Mouse (Mus musculus) liver, embryonic 18 days (tissue): Measurements from ENCODE around the gene Prkca. TPM values are rescaled to one million over a fixed set of nuclear protein-coding genes. Genes with fewer than 3 reads are reported as not detected.

Experiments
- polyA plus RNA-seq: library from polyadenylated mRNA; depleted of rRNA; stranded (reverse); fragments of >200 nt; gene quantifications from 2 replicates; pipeline ENCODE4 v1.2.3, GENCODE M21; 2012; rRNA removed

Prkca gene
- 4.4 and 5.4 TPM in 2 replicates for polyA plus RNA-seq

DNA sequence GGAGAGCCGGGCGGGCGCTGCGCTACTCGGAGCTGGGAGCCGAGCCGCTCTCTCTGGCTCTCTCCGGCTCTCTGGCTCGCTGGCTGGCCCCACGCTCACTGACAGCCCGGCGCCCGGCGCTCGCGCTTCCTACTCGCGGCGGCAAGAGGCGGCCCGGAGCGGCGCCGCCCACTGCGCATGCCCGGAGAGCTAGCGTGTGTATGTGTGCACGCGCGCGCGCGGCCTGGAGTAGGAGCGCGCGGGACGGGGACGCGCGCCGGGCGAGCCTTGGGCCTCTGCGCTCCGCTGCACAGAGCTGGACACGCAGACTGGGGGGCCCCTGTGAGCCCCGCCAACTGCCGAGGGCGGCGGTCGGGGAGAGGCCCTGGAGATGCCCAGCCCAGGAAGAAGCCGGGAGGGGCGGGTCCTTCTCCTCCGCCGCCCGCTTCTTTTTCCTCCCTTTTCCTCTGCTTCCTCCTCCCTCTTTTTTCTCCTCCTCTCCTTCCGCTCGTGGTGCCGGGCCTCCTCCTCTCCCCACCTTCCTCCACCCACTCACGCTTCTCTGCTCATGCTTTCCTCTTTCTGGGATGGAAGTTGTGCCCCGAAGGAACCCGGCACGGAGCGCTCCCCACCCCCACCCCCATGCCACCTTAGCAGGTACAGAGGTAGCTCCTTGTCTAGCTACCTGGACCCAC, at the start of gene Prkca:
Prkca (minus strand) TSS at position 140 of the 674 bp plus-strand sequence.

DNA sequence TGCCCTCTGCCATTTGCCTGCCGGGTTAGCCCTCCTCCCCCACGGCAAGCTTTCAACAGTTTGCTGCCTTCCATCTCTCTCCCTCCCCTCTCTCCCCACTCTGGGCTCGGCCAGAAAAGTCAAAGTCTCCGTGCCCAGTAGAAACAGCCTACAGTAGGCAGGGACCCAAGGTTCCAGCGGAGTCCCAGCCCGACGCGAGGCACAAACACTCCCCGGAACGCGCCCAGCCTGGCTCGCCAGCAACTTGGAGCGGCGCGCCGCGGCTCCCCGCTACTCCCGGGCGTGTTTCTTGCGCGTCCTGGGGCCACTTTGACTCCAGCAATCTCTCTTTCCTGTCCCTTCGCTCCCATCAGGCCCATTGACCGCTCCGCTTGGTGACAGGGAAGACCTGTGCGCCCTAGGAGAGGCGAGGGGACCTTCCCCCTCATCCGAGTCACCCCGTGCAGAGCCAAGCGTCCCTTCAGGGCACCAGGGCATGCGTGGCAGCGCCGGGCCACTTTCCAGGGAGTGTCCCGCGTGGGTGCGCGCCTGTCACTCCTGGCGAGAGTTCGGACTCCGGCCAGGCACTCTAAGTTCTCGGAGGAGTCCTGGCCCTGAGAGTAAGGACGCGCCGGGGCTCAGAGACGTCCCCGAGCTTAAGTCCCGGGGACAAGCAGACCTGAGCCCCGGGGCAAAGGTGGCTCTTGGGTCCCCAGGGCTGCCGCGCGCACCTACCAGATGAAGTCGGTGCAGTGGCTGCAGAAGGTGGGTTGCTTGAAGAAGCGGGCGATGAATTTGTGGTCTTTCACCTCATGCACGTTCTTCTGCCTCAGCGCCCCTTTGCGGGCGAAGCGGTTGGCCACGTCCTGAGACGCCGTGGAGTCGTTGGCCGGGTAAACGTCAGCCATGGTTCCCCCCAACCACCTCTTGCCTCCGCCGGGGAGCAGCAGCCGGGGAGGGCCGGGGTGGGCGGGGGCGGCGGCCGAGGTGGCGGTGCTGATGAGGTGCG, 653 bp downstream of the Prkca start, which contains the start of gene Apoh:
Apoh (plus strand) TSS at position 574 of the 988 bp plus-strand sequence.

DNA sequence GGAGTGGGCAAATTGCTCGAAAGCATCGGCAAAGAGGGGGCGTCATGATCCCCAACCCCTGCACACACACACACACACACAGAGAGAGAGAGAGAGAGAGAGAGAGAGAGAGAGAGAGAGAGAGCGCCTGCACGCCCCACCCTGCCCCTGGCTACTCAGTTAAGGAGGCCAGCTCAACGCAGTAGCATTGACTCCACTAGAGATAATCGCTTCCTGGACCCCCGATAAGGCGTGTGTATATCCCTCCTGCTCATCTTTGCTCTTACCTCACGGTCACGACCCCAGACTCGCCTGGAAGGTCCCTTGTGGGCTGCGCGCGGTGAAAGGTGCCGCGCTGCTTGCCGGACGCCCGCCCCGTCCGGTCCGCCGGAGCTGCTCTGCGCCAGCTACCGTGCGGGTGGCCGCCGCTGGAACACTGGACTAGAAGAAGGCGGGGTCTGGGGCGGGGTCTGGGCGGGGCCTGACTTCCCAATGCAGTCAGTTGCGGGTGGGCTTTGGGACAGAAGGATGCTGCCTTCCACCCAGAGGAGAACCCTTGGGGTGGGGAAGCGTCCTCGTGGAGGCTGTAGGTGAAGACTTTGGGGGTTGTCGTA, 429.0 kb downstream of the Prkca start, which contains the start of gene Cacng5:
Cacng5 (minus strand) TSS at position 422 of the 593 bp plus-strand sequence.

Other genes with a start within 250 kb of the Prkca start
- 3,316 and 3,476 TPM in 2 replicates for gene Apoh, start 574 bp downstream of the Prkca start, polyA plus RNA-seq
- 0.52 and 0.66 TPM in 2 replicates for gene Cep112, start 81.3 kb upstream of the Prkca start, polyA plus RNA-seq